Mouse (Mus musculus) kidney, postnatal 0 days (tissue): ENCODE results near the gene Pdrg1. TPM values are rescaled to one million over a fixed set of nuclear protein-coding genes. Genes with fewer than 3 reads are reported as not detected.

Source experiments
- ATAC-seq: fragments of 200-750 bp; cut with Nextera tagmentation; replicated peaks from 2 replicates; pipeline ENCODE4 v1.8.0; 2017; ENCODE audit warnings: low read depth, moderate number of reproducible peaks, moderate TSS enrichment, moderate library complexity; ENCODE audit not compliant: low FRiP score
- DNase-seq: peaks from one replicate; pipeline ENCODE4 v3.0.0-alpha.2; 2016; ENCODE audit warnings: low spot score
- H3K27ac ChIP-seq: fragments of 300-500 bp; sonication (generic); 2 replicates; pipeline ENCODE4 v1.5.1; 2014; ENCODE audit warnings: mild to moderate bottlenecking
- H3K27me3 ChIP-seq: fragments of 300-500 bp; sonication (generic); 2 replicates; pipeline ENCODE4 v1.6.1; 2014; ENCODE audit warnings: low read length, mixed read lengths; ENCODE audit not compliant: insufficient read depth
- H3K36me3 ChIP-seq: fragments of 300-500 bp; sonication (generic); 2 replicates; pipeline ENCODE4 v1.6.1; 2014; ENCODE audit warnings: low read length, mixed read lengths; ENCODE audit not compliant: insufficient read depth
- H3K4me1 ChIP-seq: fragments of 300-500 bp; sonication (generic); replicated peaks from 2 replicates; pipeline ENCODE4 v1.6.1; 2014; ENCODE audit warnings: antibody characterized with exemption, low read length, mixed read lengths; ENCODE audit not compliant: insufficient read depth
- H3K4me2 ChIP-seq: fragments of 300-500 bp; sonication (generic); 2 replicates; pipeline ENCODE4 v1.6.1; 2014; ENCODE audit warnings: mild to moderate bottlenecking, low read length, moderate library complexity, mixed read lengths
- H3K4me3 ChIP-seq: fragments of 300-500 bp; sonication (generic); replicated peaks from 2 replicates; pipeline ENCODE4 v1.5.1; 2014; ENCODE audit warnings: low read depth, low read length
- H3K9ac ChIP-seq: fragments of 300-500 bp; sonication (generic); 2 replicates; pipeline ENCODE4 v1.6.1; 2014; ENCODE audit warnings: low read depth, low read length
- H3K9me3 ChIP-seq: fragments of 300-500 bp; sonication (generic); replicated peaks from 2 replicates; pipeline ENCODE4 v1.6.1; 2016; ENCODE audit warnings: low read length, inconsistent platforms, mixed read lengths
- CTCF ChIP-seq: IDR thresholded peaks from 2 replicates; pipeline ENCODE4 v1.5.1; 2016; ENCODE audit warnings: antibody characterized with exemption, low read depth, mild to moderate bottlenecking, moderate library complexity
- WGBS: fragments of 180-500 bp; shearing (Covaris S2); extraction: QIAGEN DNeasy Blood & Tissue Kit; methylation state at CpG from one replicate; pipeline ENCODE4 v1.1.7; 2014; 5-methylcytosine and 5-hydroxymethylcytosine counted together
- polyA plus RNA-seq: library from polyadenylated mRNA; unstranded; fragments of >200 nt; fragmentation: Nextera tagmentation; extraction: Ambion mirVana; gene quantifications from 2 replicates; pipeline ENCODE4 v1.2.1, GENCODE M21; 2015

Gene Pdrg1
- polyA plus RNA-seq, 1 experiment from 2014 or later = 103 TPM

DNA sequence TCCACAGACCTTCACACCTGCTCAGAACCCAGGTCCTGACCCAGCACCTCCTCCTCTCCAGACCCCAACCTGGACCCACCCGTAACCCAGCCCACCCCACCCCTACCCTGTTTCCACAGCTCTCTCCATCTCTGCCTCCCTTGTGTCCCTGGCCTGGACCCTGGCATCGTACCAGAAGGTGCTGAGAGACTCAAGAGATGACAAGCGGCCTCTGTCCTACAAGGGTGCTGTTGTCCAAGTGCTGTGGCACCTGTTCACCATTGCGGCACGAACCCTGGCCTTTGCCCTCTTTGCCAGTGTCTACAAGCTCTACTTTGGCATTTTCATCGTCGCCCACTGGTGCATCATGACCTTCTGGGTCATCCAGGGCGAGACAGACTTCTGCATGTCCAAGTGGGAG is 38.7 kb upstream of the Pdrg1 start:
- H3K36me3 ChIP-seq = no peaks in the 10 kb centered on the region
- H3K9ac ChIP-seq = no peak overlapping the region
- H3K9me3 ChIP-seq = no peaks in the 10 kb centered on the region
- H3K4me2 ChIP-seq = no peak overlapping the region
- H3K4me1 ChIP-seq = no peaks in the 10 kb centered on the region
- H3K27me3 ChIP-seq = peaks cover 14% of the 10 kb centered on the region
- ATAC-seq (no peak), DNase-seq (no peak)
- no peak overlapping the region for H3K27ac ChIP-seq
- TF ChIP-seq CTCF = no peak
- H3K4me3 ChIP-seq = no peak overlapping the region
- WGBS = 83% methylated on average over 8 of the region's 8 CpGs

DNA sequence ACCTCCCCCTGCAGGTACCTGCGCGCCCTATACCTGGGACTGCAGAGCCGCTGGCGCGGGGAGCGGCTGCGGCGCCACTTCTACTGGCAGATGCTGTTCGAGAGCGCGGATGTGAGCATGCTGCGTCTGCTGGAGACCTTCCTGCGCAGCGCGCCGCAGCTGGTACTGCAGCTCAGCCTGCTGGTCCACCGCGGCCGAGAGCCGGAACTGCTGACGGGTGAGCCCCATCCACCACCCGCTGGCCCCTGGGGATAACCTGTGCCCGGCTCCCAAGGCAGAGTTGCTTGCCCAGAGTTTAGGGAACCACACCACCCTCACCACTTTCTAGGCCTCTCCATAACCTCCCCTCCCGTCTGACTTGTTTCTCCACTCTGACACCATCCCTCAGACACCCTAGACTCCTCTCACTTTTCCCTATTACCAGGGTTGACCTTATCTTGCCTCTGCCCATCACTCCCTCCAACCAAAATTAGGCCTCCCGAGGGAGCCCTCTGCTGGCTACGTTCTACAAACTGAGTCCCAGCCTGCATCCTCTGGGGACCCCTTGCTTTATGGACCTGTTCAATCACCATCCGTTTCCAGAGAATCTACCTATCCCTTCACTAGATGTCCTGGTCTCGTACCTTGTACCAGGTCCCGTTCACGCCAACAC is 37.6 kb upstream of the Pdrg1 start:
- ATAC-seq (no peak), DNase-seq (no peak)
- H3K4me3 ChIP-seq = no peak overlapping the region
- 9% methylated on average over 30 of the region's 30 CpGs for WGBS
- no peak overlapping the region for H3K9ac ChIP-seq
- H3K9me3 ChIP-seq = no peaks in the 10 kb centered on the region
- H3K4me1 ChIP-seq = no peaks in the 10 kb centered on the region
- no peaks in the 10 kb centered on the region for H3K36me3 ChIP-seq
- H3K27me3 ChIP-seq = peaks cover 14% of the 10 kb centered on the region
- no peak overlapping the region for H3K27ac ChIP-seq
- H3K4me2 ChIP-seq = 0 out of 2 replicates have a peak overlapping the region, but pooled peaks have one; percentile 3
- peak; percentile 49; the same call in 1 of the 2 replicates for TF ChIP-seq CTCF

DNA sequence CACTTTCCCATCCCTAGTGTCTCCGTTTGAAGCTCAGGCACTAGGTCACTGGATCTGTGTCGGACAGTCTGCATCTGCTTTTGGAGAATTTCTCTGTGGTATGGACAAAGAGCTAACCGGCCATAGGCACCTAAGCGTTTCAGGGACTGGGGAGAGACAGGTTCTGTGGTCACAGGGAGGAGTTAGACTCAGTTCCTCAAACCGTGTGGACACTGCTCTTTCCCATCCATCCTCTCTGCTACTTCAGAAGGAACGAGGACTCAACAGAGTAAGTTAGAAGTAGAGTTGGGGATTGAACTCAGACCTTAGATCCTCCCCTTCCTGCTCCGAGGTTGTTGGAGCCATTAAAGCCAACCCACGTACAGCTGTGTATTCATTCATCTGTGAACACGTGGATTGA is 36.3 kb upstream of the Pdrg1 start:
- Histone ChIP-seq H3K4me1 (no peaks in the 10 kb centered on the region), H3K36me3 (no peaks in the 10 kb centered on the region), H3K4me3 (no peak overlapping the region), H3K27ac (no peak overlapping the region), H3K27me3 (peaks cover 14% of the 10 kb centered on the region), H3K9ac (no peak overlapping the region), H3K9me3 (no peaks in the 10 kb centered on the region), H3K4me2 (no peak overlapping the region)
- no peak for ATAC-seq
- WGBS = 76% methylated on average over 9 of the region's 9 CpGs
- no peak for TF ChIP-seq CTCF
- no peak for DNase-seq

DNA sequence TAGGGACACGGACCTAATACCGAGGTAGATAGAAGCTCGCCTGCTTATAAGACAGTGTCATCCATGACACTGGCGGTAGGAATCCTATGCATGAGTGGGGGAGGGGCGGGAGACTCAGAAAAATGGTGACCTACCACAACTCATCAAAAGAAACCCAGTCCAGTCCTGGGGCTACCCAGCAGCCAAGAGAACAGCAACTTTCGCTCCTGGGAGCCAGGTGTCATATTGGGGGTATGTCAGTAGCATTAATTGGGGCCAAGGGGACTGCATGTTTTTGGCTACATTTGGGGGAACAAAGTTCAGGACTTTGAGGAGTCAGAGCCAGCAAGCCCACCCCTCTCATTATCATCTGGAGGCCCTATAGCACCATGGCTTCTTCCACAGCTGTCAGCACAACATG is 35.9 kb upstream of the Pdrg1 start:
- Histone ChIP-seq H3K4me3 (no peak overlapping the region), H3K4me2 (no peak overlapping the region), H3K9ac (no peak overlapping the region), H3K27ac (no peak overlapping the region), H3K36me3 (no peaks in the 10 kb centered on the region), H3K4me1 (0 out of 2 replicates have a peak, but pooled peaks cover under 1% of the 10 kb centered on the region), H3K27me3 (peaks cover 14% of the 10 kb centered on the region), H3K9me3 (no peaks in the 10 kb centered on the region)
- 88% methylated on average over 6 of the region's 6 CpGs for WGBS
- no peak for ATAC-seq
- TF ChIP-seq CTCF = no peak
- no peak for DNase-seq

DNA sequence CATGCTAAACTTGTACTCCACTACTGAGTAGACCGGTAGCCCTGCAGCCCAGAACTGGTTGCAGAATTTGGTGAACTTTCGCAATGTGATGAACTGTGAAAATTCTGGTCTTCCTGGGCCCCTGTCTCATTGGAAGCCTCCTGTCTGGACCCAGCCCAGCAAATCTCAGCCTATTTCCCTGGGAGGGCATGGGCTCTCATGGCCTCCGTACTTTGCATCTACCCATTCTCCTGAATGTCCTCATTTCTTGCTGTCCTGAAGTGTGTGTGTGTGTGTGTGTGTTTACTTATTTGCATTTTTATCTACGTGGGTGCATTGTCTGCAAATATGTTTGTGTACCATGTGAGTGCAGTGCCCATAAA is 34.8 kb upstream of the Pdrg1 start:
- Histone ChIP-seq H3K36me3 (no peaks in the 10 kb centered on the region), H3K9me3 (no peaks in the 10 kb centered on the region), H3K4me2 (no peak overlapping the region), H3K9ac (no peak overlapping the region), H3K27ac (no peak overlapping the region), H3K27me3 (peaks cover 14% of the 10 kb centered on the region), H3K4me3 (no peak overlapping the region), H3K4me1 (0 out of 2 replicates have a peak, but pooled peaks cover 3% of the 10 kb centered on the region)
- DNase-seq = no peak
- 80% methylated on average over 4 of the region's 4 CpGs for WGBS
- no peak for TF ChIP-seq CTCF
- no peak for ATAC-seq

DNA sequence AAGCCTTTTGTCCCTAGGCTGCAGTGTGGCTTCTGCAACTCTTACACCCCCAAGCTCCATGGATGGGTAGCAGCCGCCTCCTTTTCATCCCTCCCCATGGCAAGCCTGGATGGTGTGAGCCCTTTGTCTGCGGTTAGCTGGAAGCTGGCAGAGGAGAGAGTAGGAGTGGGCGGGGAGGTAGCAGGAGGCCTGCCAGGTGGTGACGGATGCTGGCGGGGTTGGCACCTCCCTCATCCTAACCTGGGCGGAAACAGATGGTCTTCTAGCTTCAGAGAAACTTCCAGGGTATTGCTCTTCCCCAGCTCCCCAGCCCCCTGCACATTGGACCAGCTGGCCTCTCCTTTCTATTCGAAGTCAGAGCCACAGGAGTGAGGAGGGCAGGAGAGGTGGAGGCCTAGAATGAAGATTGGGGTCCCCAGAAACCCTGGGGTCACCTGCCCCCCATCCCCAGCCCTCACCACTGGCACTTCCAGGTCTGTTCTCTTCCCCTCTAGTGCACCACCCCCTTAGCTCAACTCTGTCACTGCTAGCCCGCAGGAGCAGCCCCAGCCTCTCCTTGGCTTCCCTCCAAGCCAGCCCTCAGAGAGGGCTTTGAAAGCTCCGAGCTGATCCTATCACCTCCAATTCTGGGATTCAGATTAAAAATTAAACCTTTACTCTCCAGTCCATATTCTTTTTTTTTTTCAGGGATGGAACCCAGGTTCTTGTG is 34.2 kb upstream of the Pdrg1 start:
- H3K9ac ChIP-seq = no peak overlapping the region
- 35% methylated on average over 9 of the region's 9 CpGs for WGBS
- H3K4me2 ChIP-seq = no peak overlapping the region
- peaks cover 14% of the 10 kb centered on the region for H3K27me3 ChIP-seq
- no peaks in the 10 kb centered on the region for H3K36me3 ChIP-seq
- no peak for ATAC-seq
- H3K4me1 ChIP-seq = 0 out of 2 replicates have a peak, but pooled peaks cover 3% of the 10 kb centered on the region
- H3K9me3 ChIP-seq = no peaks in the 10 kb centered on the region
- H3K4me3 ChIP-seq = no peak overlapping the region
- no peak overlapping the region for H3K27ac ChIP-seq
- TF ChIP-seq CTCF = no peak
- DNase-seq = no peak
